Mouse (Mus musculus) spleen, embryonic (tissue): ENCODE measurements around the gene Xcl1.
"Not testable (repeated sequence)": the region's sequence is repeated elsewhere in the genome, so short reads cannot be mapped to it uniquely, and the experiment has no call there.

Source experiments
- CTCF ChIA-PET: fragments of 350-600 bp; sonication (Branson Sonifier 250); formaldehyde crosslinking; loops from one replicate; lab custom pipeline; 2022; lab: Charles Lee

The Xcl1 gene

GRCm38 (mm10) chr1:164935477-164936044, at the start of gene Xcl1:
TSS of gene Xcl1 (minus strand) at chr1:164935527.
- CTCF ChIA-PET = interaction anchor here (0.6 kb wide), 1 partner anchor 27 kb away, joined by 4 read pairs; no protein-coding TSS in a partner anchor

GRCm38 (mm10) chr1:164984681-164985080, 49.4 kb upstream of the Xcl1 start:
- CTCF ChIA-PET = not testable (repeated sequence)

DNA sequence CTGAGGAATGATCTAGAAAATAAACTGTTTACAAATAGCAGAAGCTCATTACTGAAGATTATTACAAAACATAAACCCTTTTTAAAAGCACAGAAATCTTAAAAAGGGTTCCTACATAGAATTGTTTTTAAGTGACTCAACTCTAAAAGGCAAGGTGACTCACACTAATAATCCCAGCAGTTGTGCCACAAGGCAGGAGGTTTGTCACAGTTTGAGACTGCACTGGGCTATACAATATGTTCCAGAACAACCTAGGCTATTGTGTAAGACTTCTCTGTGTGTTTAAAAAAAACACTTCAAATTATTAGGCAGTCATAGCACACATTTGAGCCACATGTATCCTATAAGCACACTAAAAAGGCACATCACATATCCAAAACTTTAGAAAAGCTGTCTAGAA, 42.0 kb upstream of the Xcl1 start:
- CTCF ChIA-PET = no interaction called here

- CTCF ChIA-PET = no interaction called here
Measured at GRCm38 (mm10) chr1:164975729-164976128, 40.4 kb upstream of the Xcl1 start.

- CTCF ChIA-PET = no interaction called here
Measured at GRCm38 (mm10) chr1:164975276-164975675, 39.9 kb upstream of the Xcl1 start.

GRCm38 (mm10) chr1:164973790-164974189, 38.5 kb upstream of the Xcl1 start:
- CTCF ChIA-PET = no interaction called here

DNA sequence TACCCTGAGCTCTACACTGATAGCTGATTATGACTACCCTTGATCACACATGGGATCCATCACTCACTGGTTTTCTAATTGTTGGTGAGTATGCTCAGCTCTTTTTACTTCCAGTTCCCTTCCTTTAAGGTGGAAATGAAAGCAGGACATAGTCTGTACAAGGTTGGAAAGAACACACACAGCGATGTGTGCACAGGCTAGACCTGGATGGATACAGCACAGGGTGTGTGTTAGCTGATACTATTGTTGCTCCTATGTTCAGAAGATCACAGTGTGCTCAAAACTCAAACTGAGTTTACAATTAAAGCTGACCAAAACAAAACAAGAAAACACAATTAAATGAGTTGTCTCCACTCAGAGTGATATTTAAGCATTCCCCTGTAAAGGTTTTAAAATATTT, 38.0 kb upstream of the Xcl1 start:
- CTCF ChIA-PET = no interaction called here

GRCm38 (mm10) chr1:164972744-164973143, 37.4 kb upstream of the Xcl1 start:
- CTCF ChIA-PET = no interaction called here

DNA sequence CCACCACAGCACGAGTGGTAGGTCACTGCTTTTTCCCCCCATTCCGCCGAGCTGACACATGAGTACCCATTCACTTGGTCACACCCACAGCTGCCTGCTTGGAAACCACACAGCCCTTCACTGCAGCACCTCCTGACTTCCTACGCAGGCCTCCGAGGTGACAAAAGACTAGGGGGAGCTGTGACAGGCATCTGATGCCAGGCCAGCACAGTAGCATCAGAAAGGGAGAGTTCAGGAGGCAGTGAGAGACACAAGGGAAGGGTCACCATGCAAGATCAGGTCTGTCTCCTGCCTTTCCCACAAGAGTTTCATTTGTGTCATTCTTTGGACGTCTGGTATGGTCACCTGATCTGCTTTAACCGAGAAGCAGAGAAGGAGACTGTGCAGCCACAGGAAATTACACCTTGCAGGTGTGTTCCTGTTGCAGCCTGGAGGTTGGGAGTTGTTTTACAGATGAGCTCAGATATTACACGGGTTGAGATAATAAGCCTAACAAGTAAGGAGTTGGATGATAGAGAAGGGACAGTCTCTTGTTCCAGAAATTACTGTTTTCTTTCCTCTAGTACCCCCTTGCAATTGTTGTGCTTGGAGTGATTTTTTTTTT, 30.9 kb upstream of the Xcl1 start:
- CTCF ChIA-PET = no interaction called here

GRCm38 (mm10) chr1:164960610-164961009, 25.3 kb upstream of the Xcl1 start:
- CTCF ChIA-PET = no interaction called here

DNA sequence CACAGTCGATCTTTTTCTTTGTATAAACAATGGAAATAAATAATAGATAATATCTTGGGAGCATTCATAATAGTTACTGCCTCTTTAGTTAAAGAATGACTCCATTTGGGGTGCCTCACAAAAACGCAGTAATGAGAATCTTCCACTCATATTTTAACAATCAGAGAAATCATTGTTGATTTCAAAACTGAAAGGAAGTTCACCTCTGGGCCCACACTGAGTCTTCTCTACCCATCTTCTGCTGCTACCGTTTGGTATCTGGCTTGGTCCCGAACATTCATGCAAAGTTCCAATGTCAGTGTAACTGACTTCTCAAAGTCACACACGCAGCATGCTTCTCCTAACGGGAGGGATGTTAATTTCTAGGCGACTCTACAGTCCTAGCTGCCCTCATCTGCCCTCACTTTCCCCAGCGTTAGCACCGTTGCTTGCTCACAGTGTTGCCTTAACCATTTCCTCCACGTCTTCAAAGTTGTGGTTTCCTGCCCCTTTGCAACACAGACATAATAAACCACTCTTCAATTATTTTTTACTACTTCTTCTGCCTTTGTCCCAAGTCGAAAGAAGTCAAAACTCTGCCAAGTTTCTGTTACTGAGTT, 24.6 kb upstream of the Xcl1 start:
- CTCF ChIA-PET = interaction anchor here (1.0 kb wide), 1 partner anchor 12 kb away, joined by 3 read pairs; no protein-coding TSS in a partner anchor

DNA sequence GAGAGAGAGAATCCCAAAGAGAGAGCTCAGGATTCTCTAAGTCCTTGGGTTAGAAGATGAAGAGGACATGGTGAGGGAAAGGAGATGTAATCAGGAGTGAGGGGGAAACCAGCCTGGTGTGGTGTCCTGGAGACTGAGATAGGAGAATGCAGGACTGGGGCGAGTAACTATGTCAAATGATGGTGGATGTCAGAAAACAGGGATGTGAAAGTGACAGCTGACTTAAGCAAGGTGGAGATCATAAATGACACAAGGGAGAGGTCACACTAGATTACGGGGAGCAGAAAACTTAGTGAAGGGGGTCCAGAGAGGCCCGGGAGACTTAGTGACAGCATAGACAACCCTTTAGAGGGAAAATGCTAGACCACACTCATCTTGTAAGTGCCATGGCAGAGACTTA, 23.8 kb upstream of the Xcl1 start:
- CTCF ChIA-PET = interaction anchor here (0.7 to 1.0 kb wide), 3 partner anchors 11 to 258 kb away, joined by 3 to 4 read pairs (median 3); no protein-coding TSS in a partner anchor

GRCm38 (mm10) chr1:164957974-164958373, 22.6 kb upstream of the Xcl1 start:
- CTCF ChIA-PET = interaction anchor here (0.5 to 0.6 kb wide), 2 partner anchors 24 to 143 kb away, joined by 3 read pairs; no protein-coding TSS in a partner anchor

DNA sequence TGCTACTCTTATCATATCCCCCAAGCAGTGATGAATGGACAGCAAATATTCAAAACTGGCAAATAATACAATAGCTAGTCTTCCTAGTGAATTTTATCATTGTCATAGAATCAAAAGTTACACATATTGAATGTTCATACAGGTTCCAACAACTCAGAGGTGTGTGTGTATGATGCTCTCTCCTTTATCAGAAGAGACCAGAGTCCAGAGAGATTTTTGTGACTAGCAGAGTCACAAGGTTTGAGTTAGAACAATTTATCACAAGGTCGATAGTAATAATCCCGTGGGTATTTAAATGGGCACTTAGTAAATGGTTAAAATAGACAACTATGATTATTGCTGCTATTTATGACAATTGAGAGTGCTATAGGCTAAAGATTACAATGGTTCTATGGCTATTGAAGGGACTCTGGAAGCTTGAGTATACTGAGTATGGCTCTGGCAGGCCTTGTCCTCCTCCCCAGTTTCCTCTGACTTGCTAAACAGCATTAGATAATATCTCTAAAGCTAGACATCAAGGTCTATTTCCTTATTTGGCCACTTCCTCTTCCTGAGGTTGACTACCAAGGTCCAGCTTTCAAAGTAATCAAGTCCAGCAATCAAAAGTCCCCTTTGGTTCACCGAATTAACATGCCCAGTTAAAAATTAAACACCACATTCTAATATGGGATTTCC, 21.5 kb upstream of the Xcl1 start:
- CTCF ChIA-PET = no interaction called here

DNA sequence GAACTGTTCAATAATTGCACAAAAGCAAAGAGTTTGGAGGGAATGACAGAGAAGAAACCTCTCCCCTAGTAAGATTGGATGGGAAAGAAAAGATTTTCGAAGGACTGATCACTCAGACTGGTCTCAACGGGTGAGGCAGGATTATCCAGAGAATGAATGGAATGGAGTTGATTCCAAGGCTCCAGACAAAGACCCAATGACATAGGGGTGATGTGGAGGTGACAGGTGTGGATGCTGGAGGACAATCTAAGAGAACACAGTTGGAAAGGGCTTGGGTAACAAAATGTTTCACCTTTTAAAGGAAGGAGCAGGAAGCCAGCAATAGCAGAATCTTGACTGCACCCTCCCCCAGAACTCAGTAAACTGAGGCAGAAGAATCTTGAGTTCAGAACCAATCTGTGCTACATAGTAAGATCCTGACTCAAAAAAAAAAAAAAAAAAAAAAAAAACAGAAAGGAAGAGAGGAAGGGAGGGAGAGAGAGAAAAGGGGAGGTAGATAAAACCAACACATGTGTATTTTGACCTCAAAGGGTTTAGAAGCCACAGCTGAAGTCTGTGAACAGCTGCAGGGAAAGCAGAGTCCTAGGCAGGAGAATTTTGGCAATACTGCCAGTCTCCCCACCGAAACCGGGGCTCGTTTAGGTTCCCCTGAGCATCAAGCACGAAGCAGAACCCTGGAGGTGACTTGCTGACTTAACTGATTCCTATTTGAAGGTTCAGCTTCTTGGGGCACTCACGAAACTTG, 20.3 kb upstream of the Xcl1 start:
- CTCF ChIA-PET = no interaction called here

- CTCF ChIA-PET = no interaction called here
Measured at GRCm38 (mm10) chr1:164953574-164953973, 18.2 kb upstream of the Xcl1 start.

DNA sequence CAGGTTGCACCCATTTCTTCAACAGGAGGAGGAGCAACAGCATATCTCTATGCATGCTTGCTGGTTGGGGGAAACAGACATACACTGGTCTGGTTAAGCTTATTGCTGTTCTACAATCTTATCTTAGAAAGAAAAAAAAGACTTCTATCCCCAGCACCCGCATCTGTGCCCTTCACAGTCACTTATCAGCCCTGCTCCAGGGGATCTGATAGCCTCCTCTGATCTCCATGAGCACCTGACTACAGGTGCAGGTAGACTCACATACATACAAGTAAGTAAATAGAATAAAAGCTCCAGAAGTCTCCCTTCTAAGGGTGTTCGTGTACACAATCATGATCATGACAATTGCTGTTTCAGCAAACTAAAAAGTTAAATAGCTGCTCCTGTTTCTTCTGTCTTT, 733 bp upstream of the Xcl1 start:
- CTCF ChIA-PET = interaction anchor here (0.6 kb wide), 1 partner anchor 27 kb away, joined by 4 read pairs; no protein-coding TSS in a partner anchor

GRCm38 (mm10) chr1:164933441-164934188, 1.7 kb downstream of the Xcl1 start:
- CTCF ChIA-PET = no interaction called here

DNA sequence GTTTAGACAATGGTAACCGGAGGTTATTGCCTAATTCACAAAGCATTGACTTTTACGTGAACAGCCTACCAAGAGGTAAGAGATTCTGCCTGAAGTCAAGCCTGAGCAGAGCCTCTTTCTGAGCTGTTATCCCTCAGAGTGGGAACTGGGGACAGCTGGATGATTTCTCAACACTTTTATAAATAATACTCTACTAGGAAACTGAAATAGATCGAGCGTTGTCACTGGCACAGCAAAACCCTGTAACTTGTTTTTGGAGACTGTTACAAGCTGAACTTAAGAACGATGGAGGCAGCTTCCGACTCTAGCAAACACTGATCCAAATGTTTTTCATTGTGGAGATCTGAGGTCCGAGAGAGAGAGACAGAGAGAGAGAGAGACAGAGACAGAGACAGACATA, 4.2 kb downstream of the Xcl1 start:
- CTCF ChIA-PET = no interaction called here

- CTCF ChIA-PET = interaction anchor here (0.5 kb wide), 1 partner anchor 186 kb away, joined by 12 read pairs; no protein-coding TSS in a partner anchor
Measured at GRCm38 (mm10) chr1:164930006-164930405, 5.3 kb downstream of the Xcl1 start.
